Mouse (Mus musculus): ENCODE data around the gene Eif4a3. TPM values are rescaled to one million over a fixed set of nuclear protein-coding genes. Genes with fewer than 3 reads are reported as not detected.
A peak's percentile ranks its signal among the peaks of the same experiment; 100 is the strongest.

Eif4a3 gene
- 362 and 419 TPM in 2 replicates for polyA plus RNA-seq (2014; fragmentation: Nextera tagmentation; extraction: Ambion mirVana)

DNA sequence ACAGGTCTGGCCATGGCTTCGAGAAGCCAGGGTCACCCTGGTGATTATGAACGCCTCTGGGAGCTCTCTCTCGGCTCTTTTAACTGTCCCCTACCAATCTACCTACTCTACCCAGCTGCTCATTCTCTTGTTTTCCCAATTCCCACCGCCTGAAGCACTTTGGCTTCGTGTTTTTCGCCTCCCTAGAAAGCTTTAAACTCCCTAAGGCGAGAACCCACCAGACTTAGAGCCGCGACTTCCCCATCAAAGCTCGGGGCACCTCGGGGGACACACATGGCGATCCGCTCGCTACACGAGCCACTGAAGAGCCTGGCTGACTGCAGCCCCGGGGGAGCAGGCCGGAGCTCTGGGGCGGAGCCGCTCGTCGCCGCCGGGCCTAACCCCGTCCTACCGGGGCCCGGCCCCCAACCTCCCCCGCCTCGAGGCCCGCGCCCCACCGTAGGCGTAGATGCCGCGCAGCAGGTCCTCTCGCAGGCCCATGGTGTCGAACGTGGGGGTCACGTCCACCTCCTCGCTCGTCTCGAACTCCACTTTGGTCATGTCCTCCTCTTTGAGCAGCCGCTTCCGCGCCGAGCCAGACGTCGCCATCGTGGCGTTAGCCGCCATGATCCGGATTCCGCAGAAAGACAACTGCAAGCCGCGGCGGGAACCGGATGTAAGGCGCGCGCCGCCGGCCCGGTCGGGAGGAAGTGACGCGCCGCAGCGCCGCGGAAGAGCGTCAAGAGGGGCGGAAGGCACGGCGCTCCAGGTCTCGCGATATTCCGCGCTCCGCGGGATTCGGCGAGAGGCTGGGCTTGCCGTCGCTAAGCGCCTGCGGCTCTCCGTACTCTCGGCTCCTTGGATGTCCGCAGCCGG, at the start of gene Eif4a3:
Gene Eif4a3, minus strand, starts transcription at position 699 of the 855 bp plus-strand sequence.
- Histone ChIP-seq H3K9me3 (ENCODE audit: control insufficient read depth, low read length) (no peaks in the 10 kb centered on the region), H3K4me1 (ENCODE audit: control insufficient read depth, insufficient read depth, low read length) (peaks cover 5% of the 10 kb centered on the region), H3K36me3 (ENCODE audit: control insufficient read depth, insufficient read depth, low read length) (peaks cover 36% of the 10 kb centered on the region), H3K27ac (ENCODE audit: low read depth, low read length) (peak within 1 kb of the TSS; percentile 80), H3K4me3 (ENCODE audit: low read length) (peak within 1 kb of the TSS; percentile 92), H3K27me3 (ENCODE audit: control insufficient read depth, insufficient read depth, low read length) (no peaks in the 10 kb centered on the region), H3K4me2 (replicated peaks; ENCODE audit: low read depth, low read length) (peak within 1 kb of the TSS; percentile 68), H3K9ac (ENCODE audit: low read depth, low read length) (peak within 1 kb of the TSS; percentile 98)
- WGBS: under 1% methylated on average over 89 of the region's 89 CpGs
- ATAC-seq (ENCODE audit: low FRiP score, low TSS enrichment): peak; percentile 95

- Histone ChIP-seq H3K27ac (ENCODE audit: low read depth, low read length) (no peak overlapping the region), H3K4me1 (ENCODE audit: control insufficient read depth, insufficient read depth, low read length) (no peaks in the 10 kb centered on the region), H3K9ac (ENCODE audit: low read depth, low read length) (no peak overlapping the region), H3K9me3 (ENCODE audit: control insufficient read depth, low read length) (no peaks in the 10 kb centered on the region), H3K4me2 (replicated peaks; ENCODE audit: low read depth, low read length) (no peak overlapping the region), H3K27me3 (ENCODE audit: control insufficient read depth, insufficient read depth, low read length) (no peaks in the 10 kb centered on the region), H3K4me3 (ENCODE audit: low read length) (no peak overlapping the region), H3K36me3 (ENCODE audit: control insufficient read depth, insufficient read depth, low read length) (no peaks in the 10 kb centered on the region)
- no peak for ATAC-seq (ENCODE audit: low FRiP score, low TSS enrichment)
- WGBS: 91% methylated on average over 4 of the region's 4 CpGs
Observed at GRCm38 (mm10) chr11:119347125-119347524, 47.2 kb upstream of the Eif4a3 start.

GRCm38 (mm10) chr11:119344865-119345264, 45.0 kb upstream of the Eif4a3 start:
- H3K9me3 ChIP-seq (ENCODE audit: control insufficient read depth, low read length): no peaks in the 10 kb centered on the region
- H3K4me3 ChIP-seq (ENCODE audit: low read length): no peak overlapping the region
- H3K27ac ChIP-seq (ENCODE audit: low read depth, low read length): no peak overlapping the region
- no peak overlapping the region for H3K9ac ChIP-seq (ENCODE audit: low read depth, low read length)
- no peak overlapping the region for H3K4me2 ChIP-seq (replicated peaks; ENCODE audit: low read depth, low read length)
- H3K36me3 ChIP-seq (ENCODE audit: control insufficient read depth, insufficient read depth, low read length): no peaks in the 10 kb centered on the region
- no peaks in the 10 kb centered on the region for H3K27me3 ChIP-seq (ENCODE audit: control insufficient read depth, insufficient read depth, low read length)
- WGBS: 69% methylated on average over 6 of the region's 6 CpGs
- H3K4me1 ChIP-seq (ENCODE audit: control insufficient read depth, insufficient read depth, low read length): no peaks in the 10 kb centered on the region
- no peak for ATAC-seq (ENCODE audit: low FRiP score, low TSS enrichment)

- Histone ChIP-seq H3K36me3 (ENCODE audit: control insufficient read depth, insufficient read depth, low read length) (no peaks in the 10 kb centered on the region), H3K4me1 (ENCODE audit: control insufficient read depth, insufficient read depth, low read length) (no peaks in the 10 kb centered on the region), H3K9me3 (ENCODE audit: control insufficient read depth, low read length) (no peaks in the 10 kb centered on the region), H3K27ac (ENCODE audit: low read depth, low read length) (no peak overlapping the region), H3K4me2 (replicated peaks; ENCODE audit: low read depth, low read length) (no peak overlapping the region), H3K4me3 (ENCODE audit: low read length) (no peak overlapping the region), H3K9ac (ENCODE audit: low read depth, low read length) (no peak overlapping the region), H3K27me3 (ENCODE audit: control insufficient read depth, insufficient read depth, low read length) (no peaks in the 10 kb centered on the region)
- no peak for ATAC-seq (ENCODE audit: low FRiP score, low TSS enrichment)
- 88% methylated on average over 8 of the region's 8 CpGs for WGBS
Observed at GRCm38 (mm10) chr11:119344178-119344577, 44.3 kb upstream of the Eif4a3 start.

GRCm38 (mm10) chr11:119339637-119340036, 39.7 kb upstream of the Eif4a3 start:
- no peak for ATAC-seq (ENCODE audit: low FRiP score, low TSS enrichment)
- no peak overlapping the region for H3K27ac ChIP-seq (ENCODE audit: low read depth, low read length)
- H3K4me1 ChIP-seq (ENCODE audit: control insufficient read depth, insufficient read depth, low read length): no peaks in the 10 kb centered on the region
- H3K36me3 ChIP-seq (ENCODE audit: control insufficient read depth, insufficient read depth, low read length): no peaks in the 10 kb centered on the region
- WGBS: 6% methylated on average over 5 of the region's 5 CpGs
- H3K27me3 ChIP-seq (ENCODE audit: control insufficient read depth, insufficient read depth, low read length): no peaks in the 10 kb centered on the region
- H3K9me3 ChIP-seq (ENCODE audit: control insufficient read depth, low read length): no peaks in the 10 kb centered on the region
- no peak overlapping the region for H3K4me3 ChIP-seq (ENCODE audit: low read length)
- H3K9ac ChIP-seq (ENCODE audit: low read depth, low read length): no peak overlapping the region
- no peak overlapping the region for H3K4me2 ChIP-seq (replicated peaks; ENCODE audit: low read depth, low read length)

GRCm38 (mm10) chr11:119339179-119339578, 39.3 kb upstream of the Eif4a3 start:
- no peak for ATAC-seq (ENCODE audit: low FRiP score, low TSS enrichment)
- H3K9me3 ChIP-seq (ENCODE audit: control insufficient read depth, low read length): no peaks in the 10 kb centered on the region

GRCm38 (mm10) chr11:119338271-119339059, 38.6 kb upstream of the Eif4a3 start:
- Histone ChIP-seq H3K27ac (ENCODE audit: low read depth, low read length) (no peak overlapping the region), H3K4me1 (ENCODE audit: control insufficient read depth, insufficient read depth, low read length) (no peaks in the 10 kb centered on the region), H3K4me2 (replicated peaks; ENCODE audit: low read depth, low read length) (no peak overlapping the region), H3K27me3 (ENCODE audit: control insufficient read depth, insufficient read depth, low read length) (no peaks in the 10 kb centered on the region), H3K36me3 (ENCODE audit: control insufficient read depth, insufficient read depth, low read length) (no peaks in the 10 kb centered on the region), H3K9ac (ENCODE audit: low read depth, low read length) (no peak overlapping the region), H3K9me3 (ENCODE audit: control insufficient read depth, low read length) (no peaks in the 10 kb centered on the region), H3K4me3 (ENCODE audit: low read length) (no peak overlapping the region)
- 86% methylated on average over 10 of the region's 10 CpGs for WGBS
- ATAC-seq (ENCODE audit: low FRiP score, low TSS enrichment): no peak

More at GRCm38 (mm10) chr11:119339179-119339578, 39.3 kb upstream of the Eif4a3 start:
- 55% methylated on average over 5 of the region's 5 CpGs for WGBS
- no peaks in the 10 kb centered on the region for H3K36me3 ChIP-seq (ENCODE audit: control insufficient read depth, insufficient read depth, low read length)
- H3K4me2 ChIP-seq (replicated peaks; ENCODE audit: low read depth, low read length): no peak overlapping the region
- H3K9ac ChIP-seq (ENCODE audit: low read depth, low read length): no peak overlapping the region
- H3K4me1 ChIP-seq (ENCODE audit: control insufficient read depth, insufficient read depth, low read length): no peaks in the 10 kb centered on the region
- H3K27me3 ChIP-seq (ENCODE audit: control insufficient read depth, insufficient read depth, low read length): no peaks in the 10 kb centered on the region
- H3K27ac ChIP-seq (ENCODE audit: low read depth, low read length): no peak overlapping the region
- no peak overlapping the region for H3K4me3 ChIP-seq (ENCODE audit: low read length)

- Histone ChIP-seq H3K36me3 (ENCODE audit: control insufficient read depth, insufficient read depth, low read length) (no peaks in the 10 kb centered on the region), H3K4me2 (replicated peaks; ENCODE audit: low read depth, low read length) (no peak overlapping the region), H3K9me3 (ENCODE audit: control insufficient read depth, low read length) (no peaks in the 10 kb centered on the region), H3K27ac (ENCODE audit: low read depth, low read length) (no peak overlapping the region), H3K4me3 (ENCODE audit: low read length) (no peak overlapping the region), H3K9ac (ENCODE audit: low read depth, low read length) (no peak overlapping the region), H3K4me1 (ENCODE audit: control insufficient read depth, insufficient read depth, low read length) (no peaks in the 10 kb centered on the region), H3K27me3 (ENCODE audit: control insufficient read depth, insufficient read depth, low read length) (no peaks in the 10 kb centered on the region)
- WGBS: 39% methylated on average over 3 of the region's 3 CpGs
- no peak for ATAC-seq (ENCODE audit: low FRiP score, low TSS enrichment)
Observed at GRCm38 (mm10) chr11:119331970-119332369, 32.1 kb upstream of the Eif4a3 start.

- Histone ChIP-seq H3K4me1 (ENCODE audit: control insufficient read depth, insufficient read depth, low read length) (no peaks in the 10 kb centered on the region), H3K9ac (ENCODE audit: low read depth, low read length) (no peak overlapping the region), H3K4me3 (ENCODE audit: low read length) (no peak overlapping the region), H3K27me3 (ENCODE audit: control insufficient read depth, insufficient read depth, low read length) (no peaks in the 10 kb centered on the region), H3K4me2 (replicated peaks; ENCODE audit: low read depth, low read length) (no peak overlapping the region), H3K36me3 (ENCODE audit: control insufficient read depth, insufficient read depth, low read length) (no peaks in the 10 kb centered on the region), H3K27ac (ENCODE audit: low read depth, low read length) (no peak overlapping the region), H3K9me3 (ENCODE audit: control insufficient read depth, low read length) (no peaks in the 10 kb centered on the region)
- WGBS: 66% methylated on average over 4 of the region's 4 CpGs
- peak; percentile 32; the same call in 1 of the 2 replicates for ATAC-seq (ENCODE audit: low FRiP score, low TSS enrichment)
Observed at GRCm38 (mm10) chr11:119330592-119330991, 30.7 kb upstream of the Eif4a3 start.

Measured in kidney, embryonic 14.5 days (tissue).